Mouse (Mus musculus) liver, embryonic 12.5 days (tissue): ENCODE measurements around the gene Tmem129. TPM values are rescaled to one million over a fixed set of nuclear protein-coding genes. Genes with fewer than 3 reads are reported as not detected.

Experiments
- ATAC-seq: fragments of 200-750 bp; cut with Nextera tagmentation; 2 replicates; pipeline ENCODE4 v1.8.0; 2017; ENCODE audit warnings: moderate number of reproducible peaks, mild to moderate bottlenecking, moderate library complexity
- H3K27ac ChIP-seq: fragments of 300-500 bp; sonication (generic); 2 replicates; pipeline ENCODE4 v1.5.1; 2016; ENCODE audit warnings: mild to moderate bottlenecking
- H3K27me3 ChIP-seq: fragments of 300-500 bp; sonication (generic); replicated peaks from 2 replicates; pipeline ENCODE4 v1.6.1; 2016; ENCODE audit warnings: mild to moderate bottlenecking, moderate library complexity
- H3K36me3 ChIP-seq: fragments of 300-500 bp; sonication (generic); 2 replicates; pipeline ENCODE4 v1.6.1; 2016; ENCODE audit warnings: mild to moderate bottlenecking, moderate library complexity
- H3K4me1 ChIP-seq: fragments of 300-500 bp; sonication (generic); 2 replicates; pipeline ENCODE4 v1.6.1; 2016
- H3K4me2 ChIP-seq: fragments of 300-500 bp; sonication (generic); 2 replicates; pipeline ENCODE4 v1.6.1; 2016; ENCODE audit warnings: mild to moderate bottlenecking, moderate library complexity
- H3K4me3 ChIP-seq: fragments of 300-500 bp; sonication (generic); 2 replicates; pipeline ENCODE4 v1.5.1; 2016; ENCODE audit warnings: mild to moderate bottlenecking, moderate library complexity
- H3K9ac ChIP-seq: fragments of 300-500 bp; sonication (generic); 2 replicates; pipeline ENCODE4 v1.6.1; 2016; ENCODE audit warnings: mild to moderate bottlenecking, moderate library complexity
- H3K9me3 ChIP-seq: fragments of 300-500 bp; sonication (generic); replicated peaks from 2 replicates; pipeline ENCODE4 v1.6.1; 2016; ENCODE audit warnings: mild to moderate bottlenecking, moderate library complexity
- WGBS: fragments of 180-500 bp; shearing (Covaris S2); methylation state at CpG from one replicate; pipeline ENCODE4 v1.1.7; 2016; ENCODE audit not compliant: insufficient replicate concordance; 5-methylcytosine and 5-hydroxymethylcytosine counted together
- polyA plus RNA-seq: library from polyadenylated mRNA; unstranded; fragments of >200 nt; fragmentation: Nextera tagmentation; extraction: Ambion mirVana; gene quantifications from 2 replicates; pipeline ENCODE4 v1.2.1, GENCODE M21; 2016

Tmem129 gene
- polyA plus RNA-seq, 1 experiment from 2014 or later: 27.3 TPM

GRCm38 (mm10) chr5:33630061-33630460 is 28.2 kb downstream of the Tmem129 start:
- Histone ChIP-seq H3K4me3 (peak overlapping the region; percentile 74), H3K27ac (peak overlapping the region; percentile 88), H3K36me3 (peaks cover 8% of the 10 kb centered on the region), H3K9ac (peak overlapping the region; percentile 74), H3K4me2 (peak overlapping the region; percentile 97), H3K27me3 (no peaks in the 10 kb centered on the region), H3K9me3 (no peaks in the 10 kb centered on the region), H3K4me1 (peaks cover 34% of the 10 kb centered on the region)
- WGBS: 1% methylated on average over 9 of the region's 9 CpGs
- peak; percentile 71 for ATAC-seq

- peaks cover 2% of the 10 kb centered on the region for H3K36me3 ChIP-seq
- H3K9me3 ChIP-seq: no peaks in the 10 kb centered on the region
- peak within 1 kb of the TSS; percentile 83 for H3K9ac ChIP-seq
- H3K4me2 ChIP-seq: peak within 1 kb of the TSS; percentile 97
- peak; percentile 93 for ATAC-seq
- H3K4me3 ChIP-seq: peak within 1 kb of the TSS; percentile 74
- peaks cover 34% of the 10 kb centered on the region for H3K4me1 ChIP-seq
- no peaks in the 10 kb centered on the region for H3K27me3 ChIP-seq
- H3K27ac ChIP-seq: peak within 1 kb of the TSS; percentile 91
- WGBS: under 1% methylated on average over 88 of the region's 99 CpGs
Observed at GRCm38 (mm10) chr5:33629301-33629987, 28.8 kb downstream of the Tmem129 start, which contains the start of the genes Fam53a and Gm9903. Gene Fam53a (minus strand): TSS chr5:33629635. Gene Gm9903 (plus strand): TSS chr5:33629925.

DNA sequence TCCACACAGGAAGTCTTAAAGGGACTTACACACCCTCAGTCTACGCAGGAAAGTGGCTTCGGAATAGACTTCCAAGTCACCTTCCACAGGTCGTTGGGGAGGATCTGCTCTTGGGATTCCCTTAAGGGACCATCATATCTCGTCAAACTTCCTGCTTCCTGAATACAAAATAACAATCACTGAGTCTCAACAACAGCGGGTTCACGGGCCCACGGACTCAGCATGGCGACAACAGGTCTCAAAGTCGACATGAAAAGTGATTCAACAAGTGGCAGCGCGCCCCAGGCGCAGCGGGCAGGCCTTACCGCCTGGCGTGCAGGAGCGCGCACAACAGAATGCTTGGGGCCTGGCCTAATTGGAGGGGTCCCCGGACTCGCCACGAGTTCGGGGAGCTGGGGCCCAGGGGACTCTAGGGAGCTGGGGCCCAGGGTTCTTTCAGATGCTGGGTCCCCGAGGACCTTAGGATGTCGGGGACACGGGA is 29.4 kb downstream of the Tmem129 start:
- peaks cover under 1% of the 10 kb centered on the region; the same call in 1 of the 2 replicates for H3K36me3 ChIP-seq
- peak; percentile 37 for ATAC-seq
- H3K4me3 ChIP-seq: peak overlapping the region; percentile 74
- H3K4me2 ChIP-seq: peak overlapping the region; percentile 97
- H3K27me3 ChIP-seq: no peaks in the 10 kb centered on the region
- H3K27ac ChIP-seq: peak overlapping the region; percentile 91
- no peaks in the 10 kb centered on the region for H3K9me3 ChIP-seq
- H3K4me1 ChIP-seq: peaks cover 34% of the 10 kb centered on the region
- peak overlapping the region; percentile 83 for H3K9ac ChIP-seq
- WGBS: under 1% methylated on average over 24 of the region's 24 CpGs

- Histone ChIP-seq H3K9me3 (no peaks in the 10 kb centered on the region), H3K9ac (peak overlapping the region; percentile 83), H3K4me1 (peaks cover 34% of the 10 kb centered on the region), H3K27ac (no peak overlapping the region), H3K27me3 (no peaks in the 10 kb centered on the region), H3K36me3 (peaks cover 8% of the 10 kb centered on the region), H3K4me3 (peak overlapping the region; percentile 74), H3K4me2 (peak overlapping the region; percentile 97)
- 48% methylated on average over 4 of the region's 4 CpGs for WGBS
- no peak for ATAC-seq
Observed at GRCm38 (mm10) chr5:33627968-33628367, 30.2 kb downstream of the Tmem129 start.

GRCm38 (mm10) chr5:33623766-33624165 is 34.5 kb downstream of the Tmem129 start:
- no peak for ATAC-seq
- WGBS: 74% methylated on average over 3 of the region's 3 CpGs
- Histone ChIP-seq H3K9me3 (no peaks in the 10 kb centered on the region), H3K4me3 (no peak overlapping the region), H3K36me3 (peaks cover 23% of the 10 kb centered on the region), H3K4me2 (no peak overlapping the region), H3K4me1 (peaks cover 20% of the 10 kb centered on the region), H3K27ac (no peak overlapping the region), H3K9ac (no peak overlapping the region), H3K27me3 (no peaks in the 10 kb centered on the region)

GRCm38 (mm10) chr5:33622671-33623070 is 35.5 kb downstream of the Tmem129 start:
- Histone ChIP-seq H3K36me3 (peaks cover 23% of the 10 kb centered on the region), H3K27ac (no peak overlapping the region), H3K27me3 (no peaks in the 10 kb centered on the region), H3K4me1 (peaks cover 12% of the 10 kb centered on the region), H3K4me2 (no peak overlapping the region), H3K4me3 (no peak overlapping the region), H3K9me3 (no peaks in the 10 kb centered on the region), H3K9ac (no peak overlapping the region)
- 77% methylated on average over 2 of the region's 2 CpGs for WGBS
- no peak for ATAC-seq

GRCm38 (mm10) chr5:33614391-33614790 is 43.8 kb downstream of the Tmem129 start:
- Histone ChIP-seq H3K4me3 (no peak overlapping the region), H3K4me1 (no peaks in the 10 kb centered on the region), H3K9me3 (no peaks in the 10 kb centered on the region), H3K36me3 (peaks cover 50% of the 10 kb centered on the region), H3K4me2 (no peak overlapping the region), H3K9ac (no peak overlapping the region), H3K27me3 (no peaks in the 10 kb centered on the region), H3K27ac (no peak overlapping the region)
- 78% methylated on average over 6 of the region's 6 CpGs for WGBS
- no peak for ATAC-seq

DNA sequence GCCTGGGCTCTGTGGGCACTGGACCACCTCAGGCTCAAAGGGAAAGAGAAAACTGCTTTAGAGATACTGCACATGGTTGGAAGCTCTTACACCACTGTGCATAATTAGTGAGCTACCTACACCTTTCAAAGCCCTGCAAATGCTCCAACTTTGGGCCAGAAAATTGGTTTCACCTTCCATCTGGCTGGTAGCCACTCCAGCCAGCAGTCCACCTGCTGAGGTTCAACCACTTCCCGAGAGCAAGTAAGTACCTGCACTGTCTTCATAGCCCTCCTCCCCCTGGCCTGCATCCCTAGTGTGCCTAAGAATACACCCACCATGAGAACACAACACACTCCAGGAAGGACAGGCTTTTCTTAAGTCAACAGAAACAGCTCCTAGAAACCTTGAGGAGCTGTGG is 46.4 kb downstream of the Tmem129 start:
- peaks cover 76% of the 10 kb centered on the region for H3K36me3 ChIP-seq
- H3K4me1 ChIP-seq: no peaks in the 10 kb centered on the region
- no peaks in the 10 kb centered on the region for H3K9me3 ChIP-seq
- no peak overlapping the region for H3K9ac ChIP-seq
- no peak for ATAC-seq
- H3K4me3 ChIP-seq: no peak overlapping the region
- no peak overlapping the region for H3K4me2 ChIP-seq
- 77% methylated on average over 1 of the region's 1 CpGs for WGBS
- H3K27ac ChIP-seq: no peak overlapping the region
- H3K27me3 ChIP-seq: no peaks in the 10 kb centered on the region

- H3K9me3 ChIP-seq: no peaks in the 10 kb centered on the region
- H3K4me2 ChIP-seq: no peak overlapping the region
- peaks cover 87% of the 10 kb centered on the region for H3K36me3 ChIP-seq
- 74% methylated on average over 1 of the region's 1 CpGs for WGBS
- no peaks in the 10 kb centered on the region for H3K27me3 ChIP-seq
- H3K9ac ChIP-seq: no peak overlapping the region
- H3K4me1 ChIP-seq: no peaks in the 10 kb centered on the region
- H3K4me3 ChIP-seq: no peak overlapping the region
- H3K27ac ChIP-seq: no peak overlapping the region
- ATAC-seq: no peak
Observed at GRCm38 (mm10) chr5:33609226-33609625, 49.0 kb downstream of the Tmem129 start.

DNA sequence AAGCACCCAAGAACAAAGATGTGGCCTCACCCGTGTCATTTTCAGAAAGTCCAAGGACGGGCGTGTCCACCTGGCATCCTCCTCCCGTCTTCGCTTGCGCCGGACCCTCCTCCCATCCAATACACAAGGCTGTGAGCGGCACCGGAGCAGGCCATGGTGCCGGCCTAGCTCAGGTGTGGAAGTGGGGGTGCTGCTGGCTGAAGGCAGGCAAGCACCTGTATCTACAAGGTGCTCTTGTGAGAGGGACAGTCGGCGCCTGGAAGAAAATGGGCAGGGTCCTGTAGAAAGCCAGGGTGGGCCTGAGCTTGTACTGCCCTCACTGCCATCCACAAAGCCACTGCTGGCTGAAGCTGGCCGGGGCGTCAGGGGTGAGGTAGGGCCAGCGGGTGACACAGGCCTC is 50.8 kb downstream of the Tmem129 start:
- Histone ChIP-seq H3K36me3 (peaks cover 87% of the 10 kb centered on the region), H3K4me1 (no peaks in the 10 kb centered on the region)

GRCm38 (mm10) chr5:33606631-33607030 is 51.6 kb downstream of the Tmem129 start:
- ATAC-seq: no peak
- peaks cover 83% of the 10 kb centered on the region for H3K36me3 ChIP-seq
- no peak overlapping the region for H3K9ac ChIP-seq
- no peaks in the 10 kb centered on the region for H3K9me3 ChIP-seq
- no peaks in the 10 kb centered on the region for H3K27me3 ChIP-seq
- no peak overlapping the region for H3K4me3 ChIP-seq
- no peak overlapping the region for H3K4me2 ChIP-seq
- H3K4me1 ChIP-seq: no peaks in the 10 kb centered on the region
- 82% methylated on average over 7 of the region's 7 CpGs for WGBS
- no peak overlapping the region for H3K27ac ChIP-seq

More for the DNA sequence above, 50.8 kb downstream of the Tmem129 start:
- ATAC-seq: no peak
- Histone ChIP-seq H3K4me3 (no peak overlapping the region), H3K27me3 (no peaks in the 10 kb centered on the region), H3K27ac (no peak overlapping the region), H3K9me3 (no peaks in the 10 kb centered on the region), H3K4me2 (no peak overlapping the region), H3K9ac (no peak overlapping the region)
- 84% methylated on average over 15 of the region's 15 CpGs for WGBS

GRCm38 (mm10) chr5:33605314-33605713 is 52.9 kb downstream of the Tmem129 start:
- Histone ChIP-seq H3K4me3 (no peak overlapping the region), H3K9ac (no peak overlapping the region), H3K27ac (no peak overlapping the region), H3K4me2 (no peak overlapping the region), H3K36me3 (peaks cover 83% of the 10 kb centered on the region), H3K27me3 (no peaks in the 10 kb centered on the region), H3K4me1 (no peaks in the 10 kb centered on the region), H3K9me3 (no peaks in the 10 kb centered on the region)
- no peak for ATAC-seq
- WGBS: 77% methylated on average over 5 of the region's 5 CpGs
